Mouse (Mus musculus) heart, adult 18-20 months (tissue): ENCODE measurements around the gene Ttc7b. TPM values are rescaled to one million over a fixed set of nuclear protein-coding genes. Genes with fewer than 3 reads are reported as not detected.
A peak's percentile ranks its signal among the peaks of the same experiment; 100 is the strongest.

Source experiments
- DNase-seq, 2 experiments: peaks; one replicate each; pipeline ENCODE4 v3.0.0; 2021 to 2022; ENCODE audit warnings: mixed read lengths in 1 of 2
- total RNA-seq, 2 experiments: library from RNA; stranded (reverse); gene quantifications; 2 replicates each; pipeline ENCODE4 v1.2.3; 2021

Ttc7b gene
- total RNA-seq, 2 experiments from 2014 or later = 74.6 to 79.1 TPM

GRCm38 (mm10) chr12:100300446-100300845 lies 220.2 kb downstream of the Ttc7b start:
- DNase-seq = no peak

- peak in 1 of 2 experiments; percentile 66 for DNase-seq
These were observed 221.3 kb downstream of the Ttc7b start for GRCm38 (mm10) chr12:100299322-100299726.

- DNase-seq = no peak
These were observed 221.8 kb downstream of the Ttc7b start for GRCm38 (mm10) chr12:100298788-100299187.

GRCm38 (mm10) chr12:100297961-100298360 lies 222.7 kb downstream of the Ttc7b start:
- no peak for DNase-seq

DNA sequence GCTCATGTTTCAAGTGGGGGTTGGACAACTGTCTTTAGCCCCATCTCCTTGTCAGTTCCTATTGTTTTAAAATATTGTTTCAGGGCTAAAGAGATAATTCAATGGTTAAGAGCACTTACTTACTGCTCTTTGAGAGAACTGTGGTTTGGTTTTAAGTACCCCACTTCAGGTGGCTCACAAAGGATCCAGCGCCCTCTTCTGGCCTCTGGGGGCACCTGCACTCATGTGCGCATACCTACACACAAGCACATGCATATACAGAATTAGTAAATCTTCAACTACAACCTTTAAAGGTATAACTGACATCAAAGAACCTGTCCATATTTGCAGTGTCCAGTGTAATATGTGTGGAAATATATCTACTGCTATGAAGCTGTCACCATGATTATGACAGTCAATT lies 226.2 kb downstream of the Ttc7b start:
- DNase-seq = no peak

GRCm38 (mm10) chr12:100293956-100294355 lies 226.7 kb downstream of the Ttc7b start:
- peak; percentile 76 to 90 for DNase-seq

- no peak for DNase-seq
These were observed 229.6 kb downstream of the Ttc7b start for GRCm38 (mm10) chr12:100290711-100291685.

DNA sequence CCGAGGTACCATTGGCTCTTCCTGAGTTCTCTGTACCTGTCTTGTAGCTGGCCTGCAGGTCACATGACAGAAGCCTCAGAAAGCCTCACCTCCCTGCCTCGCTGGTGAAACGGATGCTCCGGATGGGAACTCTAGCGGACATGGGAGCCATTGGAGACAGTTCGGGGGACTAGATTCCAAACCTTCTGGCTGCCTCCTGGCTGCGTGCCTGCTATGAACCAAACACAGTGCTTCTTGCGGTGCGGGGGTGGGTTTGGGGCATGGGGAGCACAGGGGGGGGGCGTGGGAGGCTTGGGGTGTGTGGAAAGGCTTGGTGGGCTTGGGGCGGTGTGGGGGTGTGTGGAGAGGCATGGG lies 230.5 kb downstream of the Ttc7b start:
- peak in 1 of 2 experiments; percentile 40 for DNase-seq

DNA sequence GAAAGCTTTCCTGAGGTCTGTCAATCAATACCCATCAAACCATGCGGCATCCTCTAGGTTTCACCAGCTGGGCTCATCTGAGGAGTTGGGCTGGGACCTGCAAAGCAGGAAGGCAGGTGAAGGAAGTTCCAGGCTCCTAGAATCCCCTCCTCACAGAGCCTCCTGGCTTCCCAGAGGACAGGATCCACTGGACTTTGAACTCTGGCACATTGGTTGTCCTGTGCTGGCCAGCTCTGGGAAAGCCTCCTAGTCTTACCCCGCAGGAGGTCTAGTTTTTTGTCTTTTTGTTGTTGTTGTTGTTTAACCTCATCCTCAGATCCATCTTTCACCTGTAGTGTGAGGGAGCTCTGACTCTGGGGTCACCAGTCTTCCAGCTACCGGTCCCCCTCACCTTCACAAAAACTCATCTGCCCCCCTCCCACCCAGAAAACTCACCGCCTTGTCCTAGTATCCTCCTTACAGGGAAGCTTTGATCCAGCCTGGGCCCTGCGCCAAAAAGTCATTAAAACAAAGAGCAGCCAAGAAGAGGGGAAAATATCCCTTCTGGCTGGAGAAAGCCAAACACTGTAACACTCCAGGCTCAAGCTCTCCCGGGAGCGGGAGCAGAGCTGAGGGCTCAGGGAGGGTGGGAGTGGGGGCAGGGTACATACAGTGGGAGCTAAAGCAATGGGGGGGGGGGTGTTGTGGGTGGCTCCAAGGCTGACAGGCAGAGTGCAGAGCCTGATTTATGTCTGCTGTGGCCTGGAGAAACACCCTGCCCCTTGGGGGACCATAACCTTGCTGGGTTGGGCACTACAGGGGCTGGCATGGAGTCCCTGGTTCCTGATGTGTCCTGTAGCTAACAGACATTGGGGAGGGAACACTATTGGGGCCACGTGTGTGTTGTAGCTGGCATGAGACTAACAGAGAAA lies 231.1 kb downstream of the Ttc7b start:
- DNase-seq = peak; percentile 91 to 92

GRCm38 (mm10) chr12:100288018-100288417 lies 232.6 kb downstream of the Ttc7b start:
- peak in 1 of 2 experiments; percentile 78 for DNase-seq

- no peak for DNase-seq
These were observed 233.1 kb downstream of the Ttc7b start for GRCm38 (mm10) chr12:100287565-100287964.

- DNase-seq = no peak
These were observed 237.3 kb downstream of the Ttc7b start for GRCm38 (mm10) chr12:100283283-100283682.

- peak in 1 of 2 experiments; percentile 68 for DNase-seq
These were observed 238.4 kb downstream of the Ttc7b start for GRCm38 (mm10) chr12:100282025-100282885.

- peak; percentile 70 to 82 for DNase-seq
These were observed 239.4 kb downstream of the Ttc7b start for GRCm38 (mm10) chr12:100280972-100281794.

DNA sequence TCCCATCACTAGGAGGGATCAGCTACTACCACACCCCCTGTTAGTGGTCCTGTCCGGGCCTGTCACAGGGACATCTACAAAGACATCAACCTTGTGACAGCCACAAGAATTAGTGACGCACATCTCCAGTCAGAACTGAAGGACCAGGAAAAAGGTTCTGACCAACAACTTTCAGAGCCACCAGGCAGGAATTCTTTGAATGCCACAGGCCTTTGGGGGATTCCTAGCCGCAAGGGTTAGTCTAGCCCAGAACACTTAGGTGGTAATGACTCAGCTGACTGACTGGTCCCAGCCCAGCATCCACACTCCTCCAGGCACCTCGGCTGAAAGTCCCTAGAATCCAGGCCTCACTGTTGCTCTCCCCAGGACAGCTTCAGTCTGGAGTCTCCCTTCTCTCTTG lies 240.7 kb downstream of the Ttc7b start:
- DNase-seq = no peak

- peak in 1 of 2 experiments; percentile 42 for DNase-seq
These were observed 242.3 kb downstream of the Ttc7b start for GRCm38 (mm10) chr12:100278358-100278757.

- DNase-seq = no peak
These were observed 243.1 kb downstream of the Ttc7b start for GRCm38 (mm10) chr12:100277534-100277905.

GRCm38 (mm10) chr12:100276607-100277533 lies 243.8 kb downstream of the Ttc7b start:
- DNase-seq = peak; percentile 85 to 90

- peak; percentile 93 to 96 for DNase-seq
These were observed 244.8 kb downstream of the Ttc7b start for GRCm38 (mm10) chr12:100275850-100276249.

DNA sequence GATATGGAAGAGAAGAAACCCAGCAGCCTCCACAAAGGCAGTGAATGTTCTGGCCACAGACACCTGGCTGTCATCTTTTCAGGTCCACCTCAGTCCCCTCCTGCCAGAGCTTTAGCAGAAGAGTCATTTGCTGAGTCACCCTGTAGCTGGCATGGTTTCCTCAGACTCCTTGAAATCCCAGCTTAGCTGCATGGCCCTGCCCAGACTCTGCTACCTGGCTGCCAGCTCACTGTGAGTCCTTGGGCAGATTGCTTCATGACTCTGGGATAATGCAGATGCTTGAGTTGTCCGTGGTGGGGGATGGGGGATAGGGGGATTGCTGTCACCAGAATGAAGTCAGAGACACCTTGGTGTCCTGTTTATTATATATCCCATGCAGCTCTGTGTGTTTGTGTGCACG lies 247.6 kb downstream of the Ttc7b start:
- no peak for DNase-seq
